Mouse (Mus musculus): ENCODE results near the gene Aar2. TPM values are rescaled to one million over a fixed set of nuclear protein-coding genes. Genes with fewer than 3 reads are reported as not detected.
A peak's percentile ranks its signal among the peaks of the same experiment; 100 is the strongest.
"Not testable (repeated sequence)": the region's sequence is repeated elsewhere in the genome, so short reads cannot be mapped to it uniquely, and the experiment has no call there.

Gene Aar2
- total RNA-seq (2021): 10 to 100 TPM; 28.6 to 33.2 TPM

- intact Hi-C loops (cut with DNase I): no loop called here
- peak; percentile 68 for DNase-seq
Measured at GRCm38 (mm10) chr2:156547123-156547891, at the start of gene Aar2. TSS of gene Aar2 (plus strand) at chr2:156547584.

- intact Hi-C loops (cut with DNase I): no loop called here
- peak; percentile 80 for DNase-seq
Measured at GRCm38 (mm10) chr2:156497915-156498314, 49.5 kb upstream of the Aar2 start.

- no peak for DNase-seq
- intact Hi-C loops (cut with DNase I): no loop called here
Measured at GRCm38 (mm10) chr2:156501025-156501424, 46.4 kb upstream of the Aar2 start.

- intact Hi-C loops (cut with DNase I): no loop called here
- DNase-seq: no peak
Measured at GRCm38 (mm10) chr2:156505533-156505932, 41.9 kb upstream of the Aar2 start.

- no peak for DNase-seq
Measured at GRCm38 (mm10) chr2:156512028-156512427, 35.4 kb upstream of the Aar2 start.

GRCm38 (mm10) chr2:156512561-156512960, 34.8 kb upstream of the Aar2 start:
- DNase-seq: no peak
- intact Hi-C loops (cut with DNase I): no loop called here

More at GRCm38 (mm10) chr2:156512028-156512427, 35.4 kb upstream of the Aar2 start:
- intact Hi-C loops (cut with DNase I): no loop called here

GRCm38 (mm10) chr2:156515102-156515501, 32.3 kb upstream of the Aar2 start:
- intact Hi-C loops (cut with DNase I): no loop called here
- DNase-seq: no peak

- intact Hi-C loops (cut with DNase I): no loop called here
- peak; percentile 83 for DNase-seq
Measured at GRCm38 (mm10) chr2:156515565-156516185, 31.7 kb upstream of the Aar2 start.

- DNase-seq; intact Hi-C loops (cut with DNase I): not testable (repeated sequence)
Measured at GRCm38 (mm10) chr2:156516678-156517077, 30.7 kb upstream of the Aar2 start.

GRCm38 (mm10) chr2:156518306-156518705, 29.1 kb upstream of the Aar2 start:
- intact Hi-C loops (cut with DNase I): no loop called here
- no peak for DNase-seq

GRCm38 (mm10) chr2:156519584-156519983, 27.8 kb upstream of the Aar2 start:
- DNase-seq: no peak
- intact Hi-C loops (cut with DNase I): no loop called here

GRCm38 (mm10) chr2:156522994-156523393, 24.4 kb upstream of the Aar2 start:
- no peak for DNase-seq
- intact Hi-C loops (cut with DNase I): no loop called here

GRCm38 (mm10) chr2:156524078-156524477, 23.3 kb upstream of the Aar2 start:
- DNase-seq: no peak
- intact Hi-C loops (cut with DNase I): no loop called here

GRCm38 (mm10) chr2:156529726-156530125, 17.7 kb upstream of the Aar2 start:
- no peak for DNase-seq
- intact Hi-C loops (cut with DNase I): loop anchor here (5.0 kb wide), 1 partner anchor 178 kb away; no protein-coding TSS in a partner anchor

GRCm38 (mm10) chr2:156533160-156533559, 14.2 kb upstream of the Aar2 start:
- DNase-seq: no peak
- intact Hi-C loops (cut with DNase I): loop anchor here (5.0 kb wide), 1 partner anchor 174 kb away; no protein-coding TSS in a partner anchor

- DNase-seq: no peak
- intact Hi-C loops (cut with DNase I): no loop called here
Measured at GRCm38 (mm10) chr2:156538817-156539555, 8.4 kb upstream of the Aar2 start.

- DNase-seq: no peak
- intact Hi-C loops (cut with DNase I): no loop called here
Measured at GRCm38 (mm10) chr2:156540991-156541390, 6.4 kb upstream of the Aar2 start.

GRCm38 (mm10) chr2:156542410-156542809, 5.0 kb upstream of the Aar2 start:
- DNase-seq: no peak
- intact Hi-C loops (cut with DNase I): no loop called here

- intact Hi-C loops (cut with DNase I): no loop called here
- no peak for DNase-seq
Measured at GRCm38 (mm10) chr2:156543804-156544203, 3.6 kb upstream of the Aar2 start.

- intact Hi-C loops (cut with DNase I): no loop called here
- no peak for DNase-seq
Measured at GRCm38 (mm10) chr2:156552421-156552820, 5.0 kb downstream of the Aar2 start.

- DNase-seq: no peak
- intact Hi-C loops (cut with DNase I): no loop called here
Measured at GRCm38 (mm10) chr2:156561808-156562207, 14.4 kb downstream of the Aar2 start.
